Comparison of ENCODE assay signal across 8 mouse cellular contexts in genomic region chr9:58709939-58710338, GRCm38 (mm10). TPM values are rescaled to one million over a fixed set of nuclear protein-coding genes. Genes with fewer than 3 reads are reported as not detected.
DNase-seq lines count a peak whose midpoint lies in the region; ATAC-seq and TF ChIP-seq lines count a peak whose summit lies in the region.

No protein-coding gene starts in this region.

- H3K36me3 ChIP-seq in ES-Bruce4 (ENCODE audit: control insufficient read depth, insufficient read depth, low read length, poor library complexity, severe bottlenecking): no peaks in the 10 kb centered on the region

- no peaks in the 10 kb centered on the region for H3K27me3 ChIP-seq in ES-Bruce4 (ENCODE audit: control insufficient read depth, insufficient read depth, low read length, poor library complexity, severe bottlenecking)

- no peak overlapping the region for H3K27ac ChIP-seq in ES-Bruce4 (ENCODE audit: insufficient read depth, low read length)

- no peak for ATAC-seq in CD4-positive, CD25-positive, alpha-beta regulatory T cell, adult 4 months

- H3K4me1 ChIP-seq in ES-Bruce4 (ENCODE audit: control insufficient read depth, insufficient read depth, low read length): no peaks in the 10 kb centered on the region

- peak; percentile 87 for TF ChIP-seq CTCF in ES-Bruce4 (IDR thresholded peaks at IDR 0.05; ENCODE audit: low read depth, low read length)

- peak; percentile 44 for DNase-seq in CD4-positive, CD25-positive, alpha-beta regulatory T cell, adult 2 months (ENCODE audit: low read depth, low spot score)
- peak; percentile 40 for DNase-seq in cerebellum, adult 11-12 months
- peak; percentile 59 for DNase-seq in gastrocnemius, adult 18-20 months (ENCODE audit: low spot score)
- peak; percentile 31 to 70 for DNase-seq in layer of hippocampus, adult 8-10 months (ENCODE audit: low spot score in 2 of 2)
- peak; percentile 77 for DNase-seq in lung, postnatal 14 days
- DNase-seq in spleen, postnatal 4 days (ENCODE audit: low spot score in 2 of 2): peak; percentile 65 to 85

- no peak for TF ChIP-seq EP300 in ES-Bruce4 (IDR thresholded peaks at IDR 0.05; ENCODE audit: insufficient read depth, low read depth, low read length)

- no peak overlapping the region for H3K9ac ChIP-seq in ES-Bruce4 (ENCODE audit: low read depth, poor library complexity, severe bottlenecking)

- H3K9me3 ChIP-seq in ES-Bruce4 (replicated peaks; ENCODE audit: control insufficient read depth, insufficient read depth, low read length, poor library complexity, severe bottlenecking): no peaks in the 10 kb centered on the region

- TF ChIP-seq POLR2A in ES-Bruce4 (IDR thresholded peaks at IDR 0.05; ENCODE audit: insufficient read depth, low read length): no peak

- H3K4me3 ChIP-seq in ES-Bruce4 (ENCODE audit: low read depth, low read length): no peak overlapping the region

RNA-seq across cellular contexts. Expression of gene Rec114, which starts 33.8 kb away (rescaled TPM):
- polyA plus RNA-seq in CD4-positive, CD25-positive, alpha-beta regulatory T cell, adult 4 months (2017; shearing (Covaris generic)): 1 to 10 TPM in 1 of 2 experiments, not detected in 1; 1.2 TPM
- polyA plus RNA-seq in ES-Bruce4 (2011; ENCODE audit: insufficient read depth, insufficient read length, low read depth, missing spikeins): 6.1 and 7.7 TPM in 2 replicates
- under 1 TPM in 1 of 2 experiments, not detected in 1; 0.26 TPM for total RNA-seq in gastrocnemius, adult 18-20 months (2021)
- total RNA-seq in layer of hippocampus, adult 8-10 months (2022): 1 to 10 TPM in 1 of 4 experiments, not detected in 3; 1.4 TPM
